Mouse (Mus musculus): ENCODE measurements around the gene Il15ra.

DNA sequence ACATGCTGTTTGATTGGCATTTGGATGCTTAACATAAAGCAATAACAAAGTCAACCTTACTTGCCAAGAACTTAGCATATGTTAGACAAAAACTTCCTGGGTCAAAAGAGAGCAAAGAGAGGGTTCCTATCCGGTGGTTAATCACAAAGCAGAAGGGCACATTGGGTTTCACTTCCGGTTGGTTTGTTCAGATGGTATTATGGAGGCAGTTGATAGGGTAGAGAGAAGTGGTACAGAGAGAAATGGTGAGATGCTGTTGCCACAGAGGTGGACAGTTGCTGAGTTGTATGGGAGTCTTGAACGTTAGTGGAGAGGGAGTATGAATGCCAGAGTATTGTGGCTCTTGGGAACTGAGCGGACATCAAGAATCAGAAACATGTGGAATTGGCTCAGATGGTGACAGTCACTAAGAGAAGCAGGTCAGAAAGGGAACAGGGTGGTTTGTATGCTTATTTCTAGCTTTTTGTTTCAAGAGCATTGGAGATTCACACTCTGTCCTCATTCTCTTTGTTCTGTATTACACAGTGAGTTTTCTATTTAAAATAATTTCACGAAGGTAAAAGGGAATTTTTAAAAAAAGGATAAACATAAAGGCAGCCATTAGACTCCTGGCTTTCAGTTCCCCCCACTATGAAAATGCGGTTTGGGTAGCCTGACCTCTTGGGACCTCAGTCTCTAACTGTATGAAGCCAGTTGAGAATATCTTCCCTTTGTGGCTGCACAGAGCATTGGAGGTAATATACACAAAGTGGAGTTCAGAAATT is 42.8 kb upstream of the Il15ra start:
- TF ChIP-seq CTCF (IDR thresholded peaks at IDR 0.05; ENCODE audit: extremely low read depth, insufficient read depth, insufficient read length, insufficient replicate concordance) (no peak), POLR2A (IDR thresholded peaks at IDR 0.05; ENCODE audit: low read depth, low read length) (no peak)

Data from spleen, adult 2 months (tissue).